Mouse (Mus musculus) hindbrain, embryonic 16.5 days (tissue): ENCODE measurements at regions not wholly inside any gene's neighbourhood (a gene's known extent, or its start where the extent isn't known, plus 50 kb on each side); places are given as distances from the start of the nearest gene placed in this dataset.

Experiments
- ATAC-seq: fragments of 200-750 bp; cut with Nextera tagmentation; 2 replicates; pipeline ENCODE4 v1.8.0; 2017; ENCODE audit warnings: moderate TSS enrichment, moderate library complexity
- H3K27ac ChIP-seq: fragments of 300-500 bp; sonication (generic); 2 replicates; pipeline ENCODE4 v1.5.1; 2014; ENCODE audit warnings: low read depth, mild to moderate bottlenecking, control low read depth, low read length, moderate library complexity
- H3K27me3 ChIP-seq: fragments of 300-500 bp; sonication (generic); replicated peaks from 2 replicates; pipeline ENCODE4 v1.6.1; 2014; ENCODE audit warnings: low read length; ENCODE audit not compliant: control insufficient read depth, insufficient read depth
- H3K36me3 ChIP-seq: fragments of 300-500 bp; sonication (generic); 2 replicates; pipeline ENCODE4 v1.6.1; 2014; ENCODE audit warnings: mild to moderate bottlenecking, low read length, moderate library complexity, mixed read lengths; ENCODE audit not compliant: control insufficient read depth, insufficient read depth
- H3K4me1 ChIP-seq: fragments of 300-500 bp; sonication (generic); 2 replicates; pipeline ENCODE4 v1.6.1; 2014; ENCODE audit warnings: low read depth, low read length; ENCODE audit not compliant: control insufficient read depth, insufficient read depth
- H3K4me2 ChIP-seq: fragments of 300-500 bp; sonication (generic); 2 replicates; pipeline ENCODE4 v1.6.1; 2014; ENCODE audit warnings: mild to moderate bottlenecking, low read length, control low read depth, moderate library complexity
- H3K4me3 ChIP-seq: fragments of 300-500 bp; sonication (generic); 2 replicates; pipeline ENCODE4 v1.5.1; 2014; ENCODE audit warnings: mild to moderate bottlenecking, low read length, control low read depth, moderate library complexity
- H3K9ac ChIP-seq: fragments of 300-500 bp; sonication (generic); 2 replicates; pipeline ENCODE4 v1.6.1; 2014; ENCODE audit warnings: low read depth, mild to moderate bottlenecking, control low read depth, low read length, moderate library complexity
- H3K9me3 ChIP-seq: fragments of 300-500 bp; sonication (generic); 2 replicates; pipeline ENCODE4 v1.6.1; 2014; ENCODE audit warnings: mild to moderate bottlenecking, low read length, moderate library complexity; ENCODE audit not compliant: control insufficient read depth
- WGBS: fragments of 180-500 bp; shearing (Covaris S2); extraction: QIAGEN DNeasy Blood & Tissue Kit; methylation state at CpG from one replicate; pipeline ENCODE4 v1.1.7; 2014; 5-methylcytosine and 5-hydroxymethylcytosine counted together

DNA sequence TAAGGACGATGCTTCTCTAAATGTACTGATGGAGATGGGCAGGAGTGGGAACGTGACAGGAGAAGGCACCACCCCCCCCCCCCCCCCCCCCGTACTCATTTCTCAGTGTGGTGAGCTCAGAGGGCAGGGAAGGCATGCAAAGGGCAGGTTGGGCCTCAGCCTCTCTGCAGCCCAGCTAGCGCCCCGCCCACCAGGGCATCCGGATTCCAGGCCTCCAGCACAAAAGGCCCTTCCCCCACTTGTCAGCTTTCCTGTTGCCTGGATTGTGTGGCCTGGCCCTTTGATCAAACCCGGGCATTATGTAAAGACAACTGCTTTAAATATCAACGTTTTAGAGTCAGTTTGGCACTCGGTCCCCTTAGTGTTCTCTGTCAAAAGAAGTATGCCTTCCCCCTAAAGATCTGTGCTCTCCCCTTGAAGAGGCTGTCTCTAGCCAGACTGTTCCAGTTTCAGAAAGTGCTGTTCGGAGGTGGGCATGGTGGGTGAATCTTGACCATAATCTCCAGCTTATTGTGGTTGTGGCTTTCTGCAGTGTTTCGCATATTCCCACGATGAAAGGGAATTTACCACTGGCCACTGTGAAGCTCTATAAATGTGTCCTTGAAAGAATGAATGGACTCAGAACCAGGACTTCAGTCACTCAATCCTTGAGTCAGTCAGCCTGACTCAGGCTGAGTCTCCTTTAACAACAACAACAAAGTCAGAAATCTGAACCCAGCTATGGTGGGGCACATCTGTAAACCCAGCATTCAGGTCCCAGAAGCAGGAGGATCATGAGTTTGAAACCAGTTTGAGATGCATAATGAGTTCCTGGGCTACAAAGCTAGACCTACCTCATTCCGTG, 192.4 kb upstream of the Klf3 start:
- no peak overlapping the region for H3K27ac ChIP-seq
- 10% methylated on average over 12 of the region's 13 CpGs for WGBS
- H3K27me3 ChIP-seq, result no peaks in the 10 kb centered on the region
- no peak overlapping the region for H3K4me3 ChIP-seq
- no peak overlapping the region for H3K9ac ChIP-seq
- no peak overlapping the region for H3K4me2 ChIP-seq
- no peaks in the 10 kb centered on the region for H3K36me3 ChIP-seq
- peaks cover 4% of the 10 kb centered on the region; the same call in 1 of the 2 replicates for H3K4me1 ChIP-seq
- H3K9me3 ChIP-seq, result no peaks in the 10 kb centered on the region
- ATAC-seq, result peak; percentile 64; the same call in 1 of the 2 replicates

DNA sequence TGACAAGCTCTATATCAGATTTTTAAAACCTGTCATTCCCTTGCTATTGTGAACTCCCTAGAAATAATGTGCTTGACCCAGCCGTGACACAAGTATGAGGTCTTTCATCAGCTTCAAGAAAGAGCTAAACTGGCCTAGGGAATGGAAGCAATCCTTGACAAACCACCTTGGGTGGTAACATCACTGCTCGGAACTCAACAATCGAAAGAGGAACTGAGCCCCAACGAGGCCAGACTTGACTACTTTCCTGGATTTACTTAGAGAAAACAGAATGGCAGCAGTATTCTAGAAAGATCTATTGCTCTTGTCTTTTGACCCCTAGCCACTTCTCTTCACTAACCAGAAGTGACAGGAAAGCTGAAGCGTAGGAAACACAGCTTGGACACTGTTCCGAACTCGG, 191.2 kb upstream of the Klf3 start:
- Histone ChIP-seq H3K36me3 (no peaks in the 10 kb centered on the region), H3K4me1 (peaks cover 4% of the 10 kb centered on the region; the same call in 1 of the 2 replicates), H3K9ac (no peak overlapping the region), H3K9me3 (no peaks in the 10 kb centered on the region), H3K27ac (no peak overlapping the region), H3K27me3 (no peaks in the 10 kb centered on the region), H3K4me3 (no peak overlapping the region), H3K4me2 (no peak overlapping the region)
- 90% methylated on average over 7 of the region's 7 CpGs for WGBS
- no peak for ATAC-seq

DNA sequence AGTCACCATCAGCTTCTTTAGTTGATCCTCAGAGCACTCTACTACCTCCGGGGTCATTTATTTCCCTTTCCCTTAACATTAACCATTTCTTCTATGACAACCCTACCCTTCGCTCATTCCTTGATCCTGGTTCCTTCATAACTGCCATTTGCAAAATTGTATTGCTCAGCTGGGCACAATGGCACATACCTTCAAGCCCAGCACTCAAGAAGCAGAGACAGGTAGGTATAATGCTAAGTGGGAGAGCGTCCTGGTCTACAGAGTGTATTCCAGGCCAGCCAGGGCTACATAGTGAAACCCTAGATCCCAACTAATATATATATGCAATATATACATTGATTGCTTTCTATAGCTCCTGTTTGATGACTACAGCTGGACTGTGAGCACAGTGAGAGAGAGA, 189.5 kb upstream of the Klf3 start:
- no peak overlapping the region for H3K9ac ChIP-seq
- no peak overlapping the region for H3K4me3 ChIP-seq
- no peak for ATAC-seq
- peaks cover 4% of the 10 kb centered on the region; the same call in 1 of the 2 replicates for H3K4me1 ChIP-seq
- H3K9me3 ChIP-seq, result no peaks in the 10 kb centered on the region
- H3K27me3 ChIP-seq, result no peaks in the 10 kb centered on the region
- 93% methylated on average over 3 of the region's 3 CpGs for WGBS
- H3K27ac ChIP-seq, result no peak overlapping the region
- H3K4me2 ChIP-seq, result no peak overlapping the region
- no peaks in the 10 kb centered on the region for H3K36me3 ChIP-seq

GRCm38 (mm10) chr5:64618126-64618525, 185.1 kb upstream of the Klf3 start:
- Histone ChIP-seq H3K4me3 (no peak overlapping the region), H3K9me3 (no peaks in the 10 kb centered on the region), H3K36me3 (no peaks in the 10 kb centered on the region), H3K27me3 (no peaks in the 10 kb centered on the region), H3K4me1 (no peaks in the 10 kb centered on the region), H3K4me2 (no peak overlapping the region), H3K27ac (no peak overlapping the region), H3K9ac (no peak overlapping the region)
- 74% methylated on average over 5 of the region's 5 CpGs for WGBS
- ATAC-seq, result no peak

DNA sequence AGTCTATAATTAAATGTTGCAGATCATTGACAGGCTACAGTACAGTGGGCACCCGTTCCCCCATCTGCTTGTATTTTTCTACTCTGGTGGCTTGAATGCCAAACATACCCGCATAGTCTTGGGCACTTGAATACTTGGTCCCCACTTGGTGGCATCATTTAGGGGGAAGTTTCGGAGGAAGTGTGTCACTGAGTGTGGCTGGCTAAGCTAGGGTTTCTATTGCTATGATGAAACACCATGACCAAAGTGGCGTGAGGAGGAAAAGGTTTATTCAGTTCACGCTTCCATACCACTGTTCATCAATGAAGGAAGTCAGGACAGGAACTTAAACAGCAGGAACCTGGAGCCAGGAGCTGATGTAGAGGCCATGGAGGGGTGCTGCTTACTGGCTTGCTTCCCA, 183.4 kb upstream of the Klf3 start:
- H3K36me3 ChIP-seq, result no peaks in the 10 kb centered on the region
- no peak overlapping the region for H3K27ac ChIP-seq
- no peak overlapping the region for H3K9ac ChIP-seq
- H3K4me3 ChIP-seq, result no peak overlapping the region
- ATAC-seq, result no peak
- no peaks in the 10 kb centered on the region for H3K9me3 ChIP-seq
- 93% methylated on average over 5 of the region's 5 CpGs for WGBS
- H3K27me3 ChIP-seq, result no peaks in the 10 kb centered on the region
- no peaks in the 10 kb centered on the region for H3K4me1 ChIP-seq
- no peak overlapping the region for H3K4me2 ChIP-seq

- Histone ChIP-seq H3K4me2 (no peak overlapping the region), H3K9ac (no peak overlapping the region), H3K9me3 (no peaks in the 10 kb centered on the region), H3K36me3 (no peaks in the 10 kb centered on the region), H3K27me3 (no peaks in the 10 kb centered on the region), H3K4me1 (no peaks in the 10 kb centered on the region), H3K27ac (no peak overlapping the region), H3K4me3 (no peak overlapping the region)
- WGBS, result 89% methylated on average over 5 of the region's 5 CpGs
- ATAC-seq, result no peak
Observed at GRCm38 (mm10) chr5:64620726-64621125, 182.5 kb upstream of the Klf3 start.

- Histone ChIP-seq H3K4me3 (no peak overlapping the region), H3K4me1 (no peaks in the 10 kb centered on the region), H3K9ac (no peak overlapping the region), H3K27ac (no peak overlapping the region), H3K36me3 (no peaks in the 10 kb centered on the region), H3K9me3 (no peaks in the 10 kb centered on the region), H3K27me3 (no peaks in the 10 kb centered on the region), H3K4me2 (no peak overlapping the region)
- 97% methylated on average over 1 of the region's 1 CpGs for WGBS
- no peak for ATAC-seq
Observed at GRCm38 (mm10) chr5:64621386-64621785, 181.8 kb upstream of the Klf3 start.

DNA sequence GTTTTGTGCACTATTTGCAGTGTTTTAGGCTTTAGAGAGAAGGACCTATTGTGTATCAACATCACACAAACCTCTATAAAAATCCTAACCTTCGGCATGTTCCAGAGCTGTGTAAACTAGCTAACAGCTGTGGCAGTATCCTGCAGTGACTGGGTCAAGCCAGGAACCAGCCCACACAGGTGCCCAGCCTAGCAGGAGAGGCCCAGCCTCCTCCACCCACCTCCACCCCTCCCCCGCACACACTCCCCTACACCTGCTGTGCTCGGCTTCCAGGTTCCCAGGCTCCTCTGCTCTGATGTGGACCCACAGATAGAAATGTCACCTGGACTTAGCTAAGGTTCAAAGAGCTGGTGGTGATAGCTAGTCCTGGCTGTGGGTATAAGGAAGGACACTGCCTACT, 179.5 kb upstream of the Klf3 start:
- H3K36me3 ChIP-seq, result no peaks in the 10 kb centered on the region
- no peak for ATAC-seq
- no peaks in the 10 kb centered on the region for H3K4me1 ChIP-seq
- H3K9me3 ChIP-seq, result no peaks in the 10 kb centered on the region
- H3K4me2 ChIP-seq, result no peak overlapping the region
- 51% methylated on average over 3 of the region's 3 CpGs for WGBS
- H3K9ac ChIP-seq, result no peak overlapping the region
- H3K27me3 ChIP-seq, result no peaks in the 10 kb centered on the region
- no peak overlapping the region for H3K4me3 ChIP-seq
- H3K27ac ChIP-seq, result no peak overlapping the region

- Histone ChIP-seq H3K9ac (no peak overlapping the region), H3K27me3 (no peaks in the 10 kb centered on the region), H3K4me2 (no peak overlapping the region), H3K4me1 (no peaks in the 10 kb centered on the region), H3K27ac (no peak overlapping the region), H3K36me3 (no peaks in the 10 kb centered on the region), H3K9me3 (no peaks in the 10 kb centered on the region), H3K4me3 (no peak overlapping the region)
- no peak for ATAC-seq
- WGBS, result 77% methylated on average over 6 of the region's 6 CpGs
Observed at GRCm38 (mm10) chr5:64624205-64624604, 179.0 kb upstream of the Klf3 start.
